Mouse (Mus musculus): Measurements from ENCODE around the gene Stx1b.

GRCm38 (mm10) chr7:127815116-127815665 is 9.2 kb downstream of the Stx1b start:
- TF ChIP-seq GATA1 (IDR thresholded peaks at IDR 0.05; ENCODE audit: borderline replicate concordance, low read length): no peak
- no peak for TF ChIP-seq CTCF (IDR thresholded peaks at IDR 0.05; ENCODE audit: low read depth, low read length)
- no peak for TF ChIP-seq POLR2AphosphoS5 (IDR thresholded peaks at IDR 0.05; ENCODE audit: insufficient replicate concordance, low read depth, low read length)
- TF ChIP-seq TAL1 (conservative IDR thresholded peaks at IDR 0.05; ENCODE audit: low read depth, low read length): no peak
- no peak for TF ChIP-seq GATA2 (IDR thresholded peaks at IDR 0.05; ENCODE audit: borderline replicate concordance, low read depth, low read length)
